Mouse (Mus musculus) forebrain, embryonic 10.5 days (tissue): ENCODE measurements around the gene Bcl3. TPM values are rescaled to one million over a fixed set of nuclear protein-coding genes. Genes with fewer than 3 reads are reported as not detected.

ENCODE experiments used
- DNase-seq: peaks from one replicate; pipeline ENCODE4 v3.0.0-alpha.2; 2017; ENCODE audit warnings: low spot score; ENCODE audit errors: extremely low spot score
- H3K27ac ChIP-seq: fragments of 300-500 bp; sonication (generic); 2 replicates; pipeline ENCODE4 v1.5.1; 2016; ENCODE audit warnings: mild to moderate bottlenecking
- H3K27me3 ChIP-seq: fragments of 300-500 bp; sonication (generic); 2 replicates; pipeline ENCODE4 v1.6.1; 2016; ENCODE audit warnings: mild to moderate bottlenecking; ENCODE audit not compliant: poor library complexity, severe bottlenecking
- H3K36me3 ChIP-seq: fragments of 300-500 bp; sonication (generic); replicated peaks from 2 replicates; pipeline ENCODE4 v1.6.1; 2016; ENCODE audit warnings: mild to moderate bottlenecking, moderate library complexity
- H3K4me1 ChIP-seq: fragments of 300-500 bp; sonication (generic); 2 replicates; pipeline ENCODE4 v1.6.1; 2016
- H3K4me3 ChIP-seq: fragments of 300-500 bp; sonication (generic); 2 replicates; pipeline ENCODE4 v1.5.1; 2016; ENCODE audit warnings: mild to moderate bottlenecking, moderate library complexity
- H3K9me3 ChIP-seq: fragments of 300-500 bp; sonication (generic); 2 replicates; pipeline ENCODE4 v1.6.1; 2016; ENCODE audit warnings: mild to moderate bottlenecking, moderate library complexity
- WGBS: fragments of 180-500 bp; shearing (Covaris S2); methylation state at CpG from one replicate; pipeline ENCODE4 v1.1.7; 2016; 5-methylcytosine and 5-hydroxymethylcytosine counted together
- polyA plus RNA-seq: library from polyadenylated mRNA; unstranded; fragments of >200 nt; fragmentation: Nextera tagmentation; extraction: Ambion mirVana; gene quantifications from 2 replicates; pipeline ENCODE4 v1.2.1, GENCODE M21; 2016

Bcl3 gene
- polyA plus RNA-seq, 1 experiment from 2014 or later: 1.4 TPM

DNA sequence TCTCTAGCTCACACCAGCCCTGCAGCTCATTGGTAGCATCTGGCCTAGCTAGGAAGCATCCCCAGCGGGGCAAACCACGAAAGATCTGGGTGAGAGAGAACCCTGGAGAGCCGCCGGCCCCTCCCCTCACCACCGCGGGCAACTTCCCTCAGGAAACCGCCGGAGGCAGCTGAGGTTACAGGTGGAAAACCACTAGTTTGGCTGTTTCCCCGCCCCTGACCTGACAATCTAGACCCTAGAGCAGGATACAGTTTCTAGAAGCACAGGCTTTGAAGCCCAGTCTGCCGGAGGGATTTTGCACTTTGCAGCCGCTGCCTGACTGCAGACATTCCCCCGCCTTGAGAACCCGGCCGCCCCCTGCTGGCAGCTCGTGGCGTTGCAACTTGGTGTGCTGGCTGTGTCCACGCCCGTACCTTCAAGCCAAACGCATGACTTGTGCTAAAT lies 32.6 kb downstream of the Bcl3 start:
- Histone ChIP-seq H3K27me3 (peaks cover 27% of the 10 kb centered on the region), H3K4me3 (peak overlapping the region; percentile 54), H3K4me1 (peaks cover 18% of the 10 kb centered on the region), H3K27ac (peak overlapping the region; percentile 72), H3K9me3 (peaks cover 11% of the 10 kb centered on the region; the same call in 1 of the 2 replicates), H3K36me3 (no peaks in the 10 kb centered on the region)
- DNase-seq: peak; percentile 89
- 1% methylated on average over 19 of the region's 19 CpGs for WGBS

DNA sequence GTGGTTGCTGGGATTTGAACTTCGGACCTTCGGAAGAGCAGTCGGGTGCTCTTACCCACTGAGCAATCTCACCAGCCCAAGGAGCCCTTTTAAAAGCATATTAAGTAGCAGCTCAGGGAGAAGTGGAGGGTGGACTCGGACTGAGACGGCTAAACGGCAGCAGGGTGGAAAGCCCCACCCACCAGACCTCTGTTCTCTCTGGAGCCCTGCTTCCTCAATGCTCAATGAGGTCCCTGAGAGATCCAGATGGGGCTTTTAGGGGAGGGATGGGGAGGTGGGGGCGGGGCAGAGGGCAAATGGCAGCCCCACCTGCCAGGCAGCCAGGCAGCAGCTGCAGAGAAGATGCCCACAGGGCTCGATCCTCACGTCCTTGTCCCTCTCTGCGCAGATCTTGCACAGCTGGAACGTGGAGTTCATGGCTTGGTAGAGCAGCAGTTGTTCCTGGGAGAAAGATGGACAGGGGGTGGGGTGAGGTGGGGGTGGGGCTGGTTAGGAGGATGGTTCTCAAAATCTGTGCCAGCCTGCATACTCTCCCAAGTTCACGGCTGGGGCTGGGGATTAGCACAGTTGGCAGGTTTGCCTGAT lies 36.6 kb downstream of the Bcl3 start:
- WGBS: 54% methylated on average over 12 of the region's 12 CpGs
- no peak overlapping the region for H3K27ac ChIP-seq
- no peak for DNase-seq
- H3K27me3 ChIP-seq: peaks cover 17% of the 10 kb centered on the region
- H3K4me1 ChIP-seq: peaks cover 19% of the 10 kb centered on the region
- H3K36me3 ChIP-seq: no peaks in the 10 kb centered on the region
- H3K4me3 ChIP-seq: no peak overlapping the region
- peaks cover 12% of the 10 kb centered on the region for H3K9me3 ChIP-seq

DNA sequence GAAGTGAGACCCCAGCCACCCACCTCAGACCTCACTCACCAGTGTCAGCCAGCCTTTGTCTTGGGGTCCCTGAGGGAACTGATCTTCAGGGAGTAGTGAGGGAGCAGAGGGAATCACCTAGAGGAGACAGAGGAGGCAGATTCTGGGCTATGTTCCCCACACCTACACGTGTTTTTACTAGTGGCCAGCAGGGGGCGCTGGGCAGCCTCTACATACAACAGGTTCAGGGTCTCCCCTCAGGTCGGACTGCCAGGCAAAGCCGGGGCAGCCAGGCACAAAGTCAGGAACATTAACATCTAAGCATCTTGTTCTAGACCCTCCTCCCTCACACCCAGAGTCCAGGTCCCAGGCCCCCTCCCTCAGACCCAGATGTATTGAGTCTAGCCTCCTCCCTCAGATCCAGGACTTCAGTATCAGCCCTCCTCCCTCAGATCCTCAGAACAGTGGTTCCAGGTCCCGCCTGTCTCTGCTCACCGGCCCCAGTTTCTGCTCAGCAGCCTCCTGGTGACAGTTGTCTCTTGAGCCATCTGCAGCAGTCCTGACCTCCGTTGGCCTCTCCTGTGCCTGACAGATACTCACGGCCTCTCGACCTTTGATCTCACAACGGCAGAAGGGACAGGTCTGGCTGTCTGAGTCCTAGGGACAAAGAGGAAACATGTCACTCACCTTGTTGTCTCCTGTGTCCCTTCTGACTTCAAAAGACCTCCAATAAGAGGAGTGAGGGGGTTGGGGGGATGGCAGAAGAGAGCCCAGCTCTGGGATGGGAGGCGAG lies 37.6 kb downstream of the Bcl3 start:
- Histone ChIP-seq H3K9me3 (peaks cover 15% of the 10 kb centered on the region), H3K27ac (no peak overlapping the region), H3K4me1 (peaks cover 14% of the 10 kb centered on the region), H3K4me3 (no peak overlapping the region), H3K27me3 (peaks cover 8% of the 10 kb centered on the region), H3K36me3 (no peaks in the 10 kb centered on the region)
- DNase-seq: no peak
- 51% methylated on average over 11 of the region's 11 CpGs for WGBS

- H3K4me3 ChIP-seq: no peak overlapping the region
- peaks cover 22% of the 10 kb centered on the region for H3K9me3 ChIP-seq
- H3K27ac ChIP-seq: no peak overlapping the region
- WGBS: 83% methylated on average over 8 of the region's 8 CpGs
- DNase-seq: no peak
- H3K4me1 ChIP-seq: peaks cover 9% of the 10 kb centered on the region
- H3K36me3 ChIP-seq: no peaks in the 10 kb centered on the region
- peaks cover under 1% of the 10 kb centered on the region; the same call in 1 of the 2 replicates for H3K27me3 ChIP-seq
These were observed 38.9 kb downstream of the Bcl3 start for GRCm38 (mm10) chr7:19783630-19784029.

DNA sequence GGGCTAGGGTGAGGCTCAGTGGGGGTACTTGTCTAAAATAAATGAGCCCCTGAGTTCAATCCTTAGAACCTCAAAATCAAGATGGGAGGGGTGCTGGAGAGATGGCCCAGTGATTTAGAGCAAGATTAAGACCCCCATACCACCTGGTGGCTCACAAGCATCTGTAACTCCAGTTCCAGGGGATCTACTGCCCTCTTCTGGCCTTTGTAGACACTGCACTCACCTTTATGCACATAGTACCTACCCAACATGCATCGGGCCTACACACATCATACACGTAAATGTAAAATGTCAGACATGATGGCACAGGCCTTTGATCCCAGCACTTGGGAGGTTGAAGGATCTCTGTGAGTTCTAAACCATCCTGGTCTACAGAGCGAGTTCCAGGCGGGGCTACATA lies 39.9 kb downstream of the Bcl3 start:
- no peak for DNase-seq
- Histone ChIP-seq H3K4me1 (peaks cover 9% of the 10 kb centered on the region), H3K27me3 (no peaks in the 10 kb centered on the region), H3K27ac (no peak overlapping the region), H3K9me3 (peaks cover 14% of the 10 kb centered on the region), H3K4me3 (no peak overlapping the region), H3K36me3 (no peaks in the 10 kb centered on the region)
- 87% methylated on average over 4 of the region's 4 CpGs for WGBS

GRCm38 (mm10) chr7:19781741-19782140 lies 40.8 kb downstream of the Bcl3 start:
- Histone ChIP-seq H3K27me3 (no peaks in the 10 kb centered on the region), H3K4me3 (no peak overlapping the region), H3K9me3 (peaks cover 14% of the 10 kb centered on the region), H3K27ac (no peak overlapping the region), H3K36me3 (no peaks in the 10 kb centered on the region), H3K4me1 (peaks cover 9% of the 10 kb centered on the region)
- no peak for DNase-seq
- 91% methylated on average over 7 of the region's 7 CpGs for WGBS

GRCm38 (mm10) chr7:19779903-19780302 lies 42.7 kb downstream of the Bcl3 start:
- 82% methylated on average over 4 of the region's 4 CpGs for WGBS

GRCm38 (mm10) chr7:19778645-19779044 lies 43.9 kb downstream of the Bcl3 start:
- no peaks in the 10 kb centered on the region for H3K36me3 ChIP-seq
- WGBS: 89% methylated on average over 8 of the region's 8 CpGs
- DNase-seq: no peak
- H3K27ac ChIP-seq: no peak overlapping the region
- H3K27me3 ChIP-seq: no peaks in the 10 kb centered on the region
- no peaks in the 10 kb centered on the region for H3K4me1 ChIP-seq
- no peak overlapping the region for H3K4me3 ChIP-seq
- H3K9me3 ChIP-seq: peaks cover 14% of the 10 kb centered on the region

More at GRCm38 (mm10) chr7:19779903-19780302, 42.7 kb downstream of the Bcl3 start:
- H3K4me1 ChIP-seq: 0 out of 2 replicates have a peak, but pooled peaks cover under 1% of the 10 kb centered on the region
- DNase-seq: no peak
- H3K36me3 ChIP-seq: no peaks in the 10 kb centered on the region
- no peaks in the 10 kb centered on the region for H3K27me3 ChIP-seq
- H3K9me3 ChIP-seq: peaks cover 14% of the 10 kb centered on the region
- H3K4me3 ChIP-seq: no peak overlapping the region
- H3K27ac ChIP-seq: no peak overlapping the region

- H3K27me3 ChIP-seq: peaks cover 4% of the 10 kb centered on the region
- H3K27ac ChIP-seq: no peak overlapping the region
- 90% methylated on average over 11 of the region's 11 CpGs for WGBS
These were observed 45.4 kb downstream of the Bcl3 start for GRCm38 (mm10) chr7:19777049-19777723.

DNA sequence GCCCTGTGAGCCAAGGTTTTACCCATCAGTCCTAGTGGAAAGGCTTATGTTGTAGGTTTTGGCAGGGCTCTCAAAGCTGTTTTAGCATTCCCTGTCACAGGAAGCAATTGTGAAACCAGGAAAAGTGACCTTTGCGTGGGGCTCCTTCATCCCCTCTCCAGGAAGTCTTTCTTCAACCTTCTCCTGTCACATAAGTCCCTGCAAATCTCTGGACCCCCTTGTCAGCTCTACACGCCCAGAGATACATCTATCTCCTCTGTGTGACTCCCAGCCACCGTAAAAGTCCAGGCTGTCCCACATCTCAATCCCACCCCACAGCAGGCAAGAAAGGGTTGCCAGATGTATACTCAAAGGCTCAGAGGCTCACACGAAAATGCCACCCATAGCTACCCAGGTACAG lies 50.9 kb downstream of the Bcl3 start:
- DNase-seq: no peak
- H3K27ac ChIP-seq: peak overlapping the region; percentile 81
- 58% methylated on average over 4 of the region's 4 CpGs for WGBS
- H3K36me3 ChIP-seq: no peaks in the 10 kb centered on the region
- peak overlapping the region; percentile 53; the same call in 1 of the 2 replicates for H3K4me3 ChIP-seq
- H3K27me3 ChIP-seq: peaks cover 46% of the 10 kb centered on the region
- H3K9me3 ChIP-seq: no peaks in the 10 kb centered on the region
- H3K4me1 ChIP-seq: peaks cover 38% of the 10 kb centered on the region

More at GRCm38 (mm10) chr7:19777049-19777723, 45.4 kb downstream of the Bcl3 start:
- DNase-seq: no peak
- no peak overlapping the region for H3K4me3 ChIP-seq
- H3K4me1 ChIP-seq: no peaks in the 10 kb centered on the region
- H3K36me3 ChIP-seq: no peaks in the 10 kb centered on the region
- H3K9me3 ChIP-seq: peaks cover 10% of the 10 kb centered on the region

DNA sequence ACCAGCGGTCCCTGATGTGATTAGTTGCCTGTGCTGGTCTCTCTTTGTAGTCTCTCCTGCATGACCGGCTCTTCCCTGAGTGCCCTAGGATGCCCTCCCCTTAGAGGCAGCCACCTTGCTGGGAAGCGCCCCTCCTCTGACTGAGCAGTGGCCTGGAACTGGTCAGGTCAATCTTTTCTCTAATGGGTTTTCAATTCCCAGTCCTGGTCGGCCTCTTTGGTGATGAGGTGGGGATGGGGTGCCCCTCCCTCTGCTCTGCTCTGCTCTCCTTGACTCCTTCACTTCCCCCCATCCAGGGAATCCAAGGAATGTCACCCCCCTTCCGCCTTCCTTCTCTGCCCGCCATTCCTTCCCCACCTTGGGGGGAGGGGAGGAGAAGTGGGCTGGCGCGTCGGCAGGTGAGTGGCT lies 51.6 kb downstream of the Bcl3 start, which contains the start of gene Bcam:
Bcam (minus strand) TSS at position 33 of the 408 bp plus-strand sequence.
- Histone ChIP-seq H3K9me3 (no peaks in the 10 kb centered on the region), H3K4me3 (peak within 1 kb of the TSS; percentile 53), H3K27me3 (peaks cover 46% of the 10 kb centered on the region), H3K4me1 (peaks cover 38% of the 10 kb centered on the region), H3K27ac (peak within 1 kb of the TSS; percentile 81), H3K36me3 (no peaks in the 10 kb centered on the region)
- DNase-seq: peak; percentile 37
- under 1% methylated on average over 9 of the region's 9 CpGs for WGBS

- peaks cover 4% of the 10 kb centered on the region; the same call in 1 of the 2 replicates for H3K36me3 ChIP-seq
- peaks cover 46% of the 10 kb centered on the region for H3K27me3 ChIP-seq
- DNase-seq: peak; percentile 84
- under 1% methylated on average over 28 of the region's 28 CpGs for WGBS
- H3K4me3 ChIP-seq: peak overlapping the region; percentile 53
- no peaks in the 10 kb centered on the region for H3K9me3 ChIP-seq
- peaks cover 38% of the 10 kb centered on the region for H3K4me1 ChIP-seq
- peak overlapping the region; percentile 81 for H3K27ac ChIP-seq
These were observed 52.2 kb downstream of the Bcl3 start for GRCm38 (mm10) chr7:19770375-19770754.
